Mouse (Mus musculus): ENCODE data around the gene Palm. TPM values are rescaled to one million over a fixed set of nuclear protein-coding genes. Genes with fewer than 3 reads are reported as not detected.
A peak's percentile ranks its signal among the peaks of the same experiment; 100 is the strongest.

The Palm gene
- polyA plus RNA-seq, 1 experiment from 2014 or later: 78.0 TPM

DNA sequence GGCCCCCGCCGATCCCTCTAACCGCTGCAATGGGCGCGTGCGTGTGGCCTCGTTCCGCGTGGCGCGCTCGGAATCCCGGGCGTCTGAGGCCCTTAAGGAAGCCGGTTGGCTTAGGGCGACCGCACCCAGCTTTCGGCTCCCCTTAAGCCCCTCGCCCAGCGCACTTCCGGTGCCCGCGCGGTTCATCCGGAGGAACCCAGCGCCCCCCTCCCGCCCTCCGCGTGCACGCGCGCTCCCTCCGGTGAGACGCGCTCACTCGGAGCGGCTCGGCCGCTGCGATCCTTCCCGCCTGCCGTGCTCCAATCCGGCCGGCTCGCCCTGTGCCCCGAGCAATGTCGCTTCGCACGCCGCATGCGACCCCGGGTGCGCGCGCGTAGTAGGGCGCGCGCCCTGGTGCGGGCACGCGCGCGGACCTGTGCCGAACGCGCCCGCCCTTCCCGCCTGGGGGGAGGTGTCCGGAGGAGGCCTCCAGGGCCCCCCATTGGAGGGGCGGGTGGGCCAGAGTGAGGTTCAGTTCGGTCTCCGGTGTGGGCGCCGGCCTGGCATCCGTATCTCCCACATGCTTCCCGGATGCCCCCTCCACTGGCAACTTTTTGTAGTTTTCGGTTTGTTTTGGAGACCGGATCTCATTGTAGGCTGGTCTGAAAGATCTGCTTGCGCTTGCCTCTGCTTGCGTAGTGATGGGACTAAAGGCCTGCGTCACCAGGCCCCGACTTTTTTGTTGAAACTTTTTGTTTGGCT is 61.6 kb downstream of the Palm start:
- Histone ChIP-seq H3K9ac (replicated peaks; ENCODE audit: low read depth, low read length) (peak overlapping the region; percentile 98), H3K27me3 (ENCODE audit: control insufficient read depth, insufficient read depth, low read length) (no peaks in the 10 kb centered on the region), H3K9me3 (ENCODE audit: control insufficient read depth, low read depth, low read length) (no peaks in the 10 kb centered on the region), H3K4me3 (ENCODE audit: low read depth, low read length) (peak overlapping the region; percentile 99), H3K4me1 (ENCODE audit: control insufficient read depth, insufficient read depth, low read length) (peaks cover 50% of the 10 kb centered on the region), H3K27ac (ENCODE audit: low read length) (peak overlapping the region; percentile 99), H3K4me2 (replicated peaks; ENCODE audit: low read depth, low read length) (peak overlapping the region; percentile 84), H3K36me3 (ENCODE audit: control insufficient read depth, insufficient read depth, low read length) (peaks cover 35% of the 10 kb centered on the region)
- peak; percentile 8; the same call in 1 of the 2 replicates for ATAC-seq (ENCODE audit: insufficient number of reproducible peaks, insufficient read depth, low FRiP score, low read depth)
- WGBS: under 1% methylated on average over 74 of the region's 83 CpGs

DNA sequence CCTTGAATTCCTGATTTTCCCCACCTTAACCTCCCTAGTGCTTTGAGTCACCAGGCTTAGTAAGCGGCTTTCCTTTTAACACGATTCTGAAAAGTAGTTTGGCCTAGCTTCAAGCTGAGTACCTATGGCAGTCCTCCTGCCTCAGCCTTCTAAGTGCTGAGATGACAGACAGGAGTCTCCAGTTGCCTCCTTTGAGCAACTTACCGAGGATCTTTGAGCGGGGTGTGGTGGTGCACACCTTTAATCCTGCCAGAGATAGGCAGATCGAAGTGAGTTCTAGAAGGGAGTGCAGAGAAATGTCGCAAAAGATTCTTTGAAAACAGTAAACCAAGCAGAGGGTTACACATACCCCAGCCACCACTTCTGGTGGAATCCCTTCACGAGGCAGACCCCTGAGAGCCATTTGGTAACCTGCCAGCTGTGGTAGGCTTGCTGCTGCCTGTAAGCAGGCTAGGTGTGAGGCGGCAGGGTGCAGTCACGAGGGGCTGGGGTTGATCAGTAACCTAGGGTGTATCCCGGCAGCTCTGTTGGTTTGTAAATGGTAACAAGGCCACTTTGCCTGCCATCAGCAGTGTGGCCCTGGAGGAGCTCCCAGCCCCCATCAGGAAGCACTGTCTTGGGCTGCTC is 62.3 kb downstream of the Palm start:
- no peak for ATAC-seq (ENCODE audit: insufficient number of reproducible peaks, insufficient read depth, low FRiP score, low read depth)
- Histone ChIP-seq H3K4me2 (replicated peaks; ENCODE audit: low read depth, low read length) (peak overlapping the region; percentile 84), H3K4me3 (ENCODE audit: low read depth, low read length) (peak overlapping the region; percentile 99), H3K9ac (replicated peaks; ENCODE audit: low read depth, low read length) (peak overlapping the region; percentile 98), H3K27me3 (ENCODE audit: control insufficient read depth, insufficient read depth, low read length) (no peaks in the 10 kb centered on the region), H3K9me3 (ENCODE audit: control insufficient read depth, low read depth, low read length) (no peaks in the 10 kb centered on the region), H3K4me1 (ENCODE audit: control insufficient read depth, insufficient read depth, low read length) (peaks cover 45% of the 10 kb centered on the region), H3K27ac (ENCODE audit: low read length) (peak overlapping the region; percentile 99), H3K36me3 (ENCODE audit: control insufficient read depth, insufficient read depth, low read length) (peaks cover 42% of the 10 kb centered on the region)
- under 1% methylated on average over 10 of the region's 10 CpGs for WGBS

DNA sequence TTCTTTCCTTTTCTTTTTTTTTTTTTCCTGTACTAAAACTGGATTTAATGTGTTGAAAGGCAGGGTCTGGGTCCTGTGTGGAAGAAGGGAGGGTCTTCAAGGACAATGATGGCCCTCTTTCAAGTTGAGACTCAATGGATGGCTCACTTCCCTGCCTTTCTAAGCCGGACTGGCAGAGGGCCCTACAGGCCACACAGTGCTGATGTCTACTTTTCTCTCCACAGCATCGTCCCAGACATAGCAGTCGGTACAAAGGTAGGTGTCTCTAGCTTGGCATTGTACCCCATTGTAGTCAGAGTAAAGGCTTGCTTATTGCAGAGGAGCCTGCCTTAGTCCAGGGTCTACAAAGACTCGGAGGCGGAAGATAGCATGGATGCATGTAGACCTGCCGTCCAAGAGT is 62.9 kb downstream of the Palm start:
- Histone ChIP-seq H3K9ac (replicated peaks; ENCODE audit: low read depth, low read length) (peak overlapping the region; percentile 98), H3K4me1 (ENCODE audit: control insufficient read depth, insufficient read depth, low read length) (peaks cover 45% of the 10 kb centered on the region), H3K9me3 (ENCODE audit: control insufficient read depth, low read depth, low read length) (no peaks in the 10 kb centered on the region), H3K36me3 (ENCODE audit: control insufficient read depth, insufficient read depth, low read length) (peaks cover 48% of the 10 kb centered on the region), H3K27me3 (ENCODE audit: control insufficient read depth, insufficient read depth, low read length) (no peaks in the 10 kb centered on the region), H3K27ac (ENCODE audit: low read length) (peak overlapping the region; percentile 99; the same call in 1 of the 2 replicates), H3K4me3 (ENCODE audit: low read depth, low read length) (peak overlapping the region; percentile 99), H3K4me2 (replicated peaks; ENCODE audit: low read depth, low read length) (peak overlapping the region; percentile 84)
- ATAC-seq (ENCODE audit: insufficient number of reproducible peaks, insufficient read depth, low FRiP score, low read depth): no peak
- 26% methylated on average over 6 of the region's 6 CpGs for WGBS

DNA sequence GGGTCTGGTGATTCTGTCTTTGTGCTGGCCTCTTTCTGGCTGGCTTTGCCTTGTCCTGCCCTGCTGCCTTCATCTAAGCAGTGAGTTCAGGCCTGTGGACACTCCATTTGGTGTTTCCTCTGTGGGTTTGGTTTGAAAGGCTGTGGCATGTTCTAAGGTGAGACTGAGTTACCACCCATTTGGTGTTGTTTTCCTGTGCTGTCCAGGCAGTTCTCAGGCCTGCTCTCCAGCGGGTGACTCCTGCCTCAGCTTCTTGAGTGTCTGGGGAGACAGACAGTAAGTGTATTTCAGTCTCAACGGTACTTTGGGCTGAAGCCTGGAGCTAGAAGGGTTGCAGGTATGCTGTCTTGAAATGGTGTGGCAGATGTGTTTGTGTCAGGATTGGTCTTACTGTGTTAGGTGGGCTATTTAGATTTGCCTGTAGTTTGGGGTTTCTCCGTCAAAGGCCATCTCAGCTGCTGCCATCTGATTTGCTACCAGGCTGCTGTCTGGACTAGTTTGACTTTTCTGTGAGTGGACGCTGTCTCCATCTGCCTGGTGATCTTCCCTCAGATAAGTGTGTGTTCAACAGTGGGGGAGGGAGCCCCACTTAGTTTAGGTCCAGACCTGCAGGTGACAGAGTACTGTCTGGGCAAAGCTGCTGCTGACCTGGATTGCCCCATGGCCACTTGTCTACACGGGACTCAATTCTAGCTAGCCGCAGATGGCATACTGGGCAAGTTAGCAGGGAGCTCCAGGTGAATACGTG is 63.5 kb downstream of the Palm start:
- Histone ChIP-seq H3K9me3 (ENCODE audit: control insufficient read depth, low read depth, low read length) (no peaks in the 10 kb centered on the region), H3K27me3 (ENCODE audit: control insufficient read depth, insufficient read depth, low read length) (no peaks in the 10 kb centered on the region), H3K27ac (ENCODE audit: low read length) (peak overlapping the region; percentile 81), H3K36me3 (ENCODE audit: control insufficient read depth, insufficient read depth, low read length) (peaks cover 54% of the 10 kb centered on the region), H3K9ac (replicated peaks; ENCODE audit: low read depth, low read length) (peak overlapping the region; percentile 98), H3K4me2 (replicated peaks; ENCODE audit: low read depth, low read length) (peak overlapping the region; percentile 84), H3K4me1 (ENCODE audit: control insufficient read depth, insufficient read depth, low read length) (peaks cover 40% of the 10 kb centered on the region), H3K4me3 (ENCODE audit: low read depth, low read length) (peak overlapping the region; percentile 99)
- no peak for ATAC-seq (ENCODE audit: insufficient number of reproducible peaks, insufficient read depth, low FRiP score, low read depth)
- WGBS: 27% methylated on average over 7 of the region's 7 CpGs

DNA sequence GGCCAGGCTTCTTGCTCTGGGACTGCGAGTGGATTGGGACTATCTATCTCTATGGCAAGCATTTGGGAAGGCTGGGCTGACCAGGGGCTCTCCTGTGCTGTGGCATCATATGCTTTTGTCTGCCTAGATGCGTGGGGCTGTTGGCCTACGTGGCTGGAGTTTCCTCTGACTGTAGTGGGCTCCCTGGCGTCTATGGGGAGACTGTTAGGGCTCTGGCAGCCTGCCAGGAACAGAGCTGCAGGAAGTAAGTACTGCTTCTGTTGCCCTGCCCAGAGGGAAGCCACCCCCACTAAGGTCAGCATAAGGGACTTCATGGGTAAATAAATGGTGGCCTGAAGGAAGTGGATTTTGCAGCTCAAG is 64.1 kb downstream of the Palm start:
- Histone ChIP-seq H3K36me3 (ENCODE audit: control insufficient read depth, insufficient read depth, low read length) (peaks cover 59% of the 10 kb centered on the region), H3K4me3 (ENCODE audit: low read depth, low read length) (peak overlapping the region; percentile 99), H3K4me2 (replicated peaks; ENCODE audit: low read depth, low read length) (peak overlapping the region; percentile 84), H3K9me3 (ENCODE audit: control insufficient read depth, low read depth, low read length) (no peaks in the 10 kb centered on the region), H3K27ac (ENCODE audit: low read length) (peak overlapping the region; percentile 81), H3K27me3 (ENCODE audit: control insufficient read depth, insufficient read depth, low read length) (no peaks in the 10 kb centered on the region), H3K4me1 (ENCODE audit: control insufficient read depth, insufficient read depth, low read length) (peaks cover 35% of the 10 kb centered on the region), H3K9ac (replicated peaks; ENCODE audit: low read depth, low read length) (peak overlapping the region; percentile 98)
- no peak for ATAC-seq (ENCODE audit: insufficient number of reproducible peaks, insufficient read depth, low FRiP score, low read depth)
- WGBS: 9% methylated on average over 4 of the region's 4 CpGs

DNA sequence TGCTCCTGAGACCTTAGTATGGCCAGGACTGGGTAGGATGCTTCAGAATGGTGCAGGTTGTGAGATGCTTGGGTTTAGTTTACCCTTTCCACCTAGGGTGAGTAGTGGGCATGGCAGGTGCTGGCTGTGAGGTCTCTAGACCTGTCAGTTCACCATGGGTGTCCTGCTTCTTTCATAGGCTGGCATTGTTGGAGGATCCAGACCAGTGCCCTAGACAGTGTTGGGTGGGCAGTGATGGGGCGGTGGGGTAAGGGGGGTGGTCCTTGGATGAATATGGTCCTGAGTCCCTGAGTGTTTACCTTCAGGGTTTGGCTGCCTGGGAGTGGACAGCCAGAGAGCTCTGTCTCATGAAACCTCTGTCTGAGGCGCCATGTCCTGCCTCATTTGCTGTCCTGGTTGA is 64.5 kb downstream of the Palm start:
- Histone ChIP-seq H3K36me3 (ENCODE audit: control insufficient read depth, insufficient read depth, low read length) (peaks cover 64% of the 10 kb centered on the region), H3K9ac (replicated peaks; ENCODE audit: low read depth, low read length) (no peak overlapping the region), H3K27ac (ENCODE audit: low read length) (peak overlapping the region; percentile 81; the same call in 1 of the 2 replicates), H3K9me3 (ENCODE audit: control insufficient read depth, low read depth, low read length) (no peaks in the 10 kb centered on the region), H3K4me1 (ENCODE audit: control insufficient read depth, insufficient read depth, low read length) (peaks cover 32% of the 10 kb centered on the region), H3K27me3 (ENCODE audit: control insufficient read depth, insufficient read depth, low read length) (no peaks in the 10 kb centered on the region), H3K4me3 (ENCODE audit: low read depth, low read length) (peak overlapping the region; percentile 99), H3K4me2 (replicated peaks; ENCODE audit: low read depth, low read length) (peak overlapping the region; percentile 84)
- 57% methylated on average over 2 of the region's 2 CpGs for WGBS
- no peak for ATAC-seq (ENCODE audit: insufficient number of reproducible peaks, insufficient read depth, low FRiP score, low read depth)

DNA sequence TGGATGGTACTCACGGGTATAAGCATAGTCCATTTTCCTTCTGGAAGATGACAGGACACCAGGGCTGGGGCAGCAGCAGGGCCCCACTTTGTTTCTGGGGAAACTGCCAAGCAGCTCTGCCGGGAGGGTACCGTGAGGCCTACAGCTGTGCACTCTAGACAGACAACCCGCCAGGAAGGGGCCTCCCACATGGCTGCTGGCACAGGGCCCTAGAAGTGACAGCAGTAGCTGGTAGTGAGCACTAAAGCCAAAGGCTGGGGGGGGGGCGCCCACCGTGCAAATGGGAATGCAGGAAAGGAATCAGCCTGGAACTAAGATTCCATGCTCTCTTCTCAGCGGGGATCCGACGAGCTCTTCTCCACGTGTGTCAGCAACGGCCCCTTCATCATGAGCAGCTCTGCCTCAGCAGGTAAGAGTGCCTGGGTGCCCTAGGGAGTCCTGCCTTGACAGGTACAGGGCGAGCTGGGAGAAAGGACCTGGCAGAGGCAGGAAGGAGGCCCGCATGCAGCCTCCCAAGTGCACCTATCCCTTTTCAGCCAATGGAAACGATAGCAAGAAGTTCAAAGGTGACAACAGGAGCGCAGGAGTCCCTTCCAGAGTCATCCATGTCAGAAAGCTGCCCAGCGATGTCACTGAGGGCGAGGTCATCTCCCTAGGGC is 65.2 kb downstream of the Palm start:
- Histone ChIP-seq H3K4me3 (ENCODE audit: low read depth, low read length) (peak overlapping the region; percentile 99), H3K9me3 (ENCODE audit: control insufficient read depth, low read depth, low read length) (no peaks in the 10 kb centered on the region), H3K36me3 (ENCODE audit: control insufficient read depth, insufficient read depth, low read length) (peaks cover 70% of the 10 kb centered on the region), H3K27ac (ENCODE audit: low read length) (peak overlapping the region; percentile 81; the same call in 1 of the 2 replicates), H3K4me2 (replicated peaks; ENCODE audit: low read depth, low read length) (peak overlapping the region; percentile 84), H3K9ac (replicated peaks; ENCODE audit: low read depth, low read length) (0 out of 2 replicates have a peak overlapping the region, but pooled peaks have one; percentile 6), H3K27me3 (ENCODE audit: control insufficient read depth, insufficient read depth, low read length) (no peaks in the 10 kb centered on the region), H3K4me1 (ENCODE audit: control insufficient read depth, insufficient read depth, low read length) (peaks cover 30% of the 10 kb centered on the region)
- ATAC-seq (ENCODE audit: insufficient number of reproducible peaks, insufficient read depth, low FRiP score, low read depth): no peak
- 44% methylated on average over 17 of the region's 17 CpGs for WGBS

DNA sequence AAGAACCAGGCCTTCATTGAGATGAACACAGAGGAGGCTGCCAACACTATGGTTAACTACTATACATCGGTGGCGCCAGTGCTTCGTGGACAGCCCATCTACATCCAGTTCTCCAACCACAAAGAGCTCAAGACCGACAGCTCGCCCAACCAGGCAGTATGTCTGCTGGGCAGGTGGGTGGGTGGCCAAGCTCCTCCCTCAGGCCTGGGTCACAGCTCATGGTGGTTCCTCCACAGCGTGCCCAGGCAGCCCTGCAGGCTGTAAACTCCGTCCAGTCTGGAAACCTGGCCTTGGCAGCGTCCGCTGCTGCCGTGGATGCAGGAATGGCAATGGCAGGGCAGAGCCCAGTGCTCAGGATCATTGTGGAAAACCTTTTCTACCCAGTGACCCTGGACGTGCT is 65.7 kb downstream of the Palm start:
- WGBS: 78% methylated on average over 11 of the region's 11 CpGs
- no peak for ATAC-seq (ENCODE audit: insufficient number of reproducible peaks, insufficient read depth, low FRiP score, low read depth)
- Histone ChIP-seq H3K4me3 (ENCODE audit: low read depth, low read length) (no peak overlapping the region), H3K4me2 (replicated peaks; ENCODE audit: low read depth, low read length) (no peak overlapping the region), H3K36me3 (ENCODE audit: control insufficient read depth, insufficient read depth, low read length) (peaks cover 73% of the 10 kb centered on the region), H3K4me1 (ENCODE audit: control insufficient read depth, insufficient read depth, low read length) (peaks cover 30% of the 10 kb centered on the region), H3K27ac (ENCODE audit: low read length) (no peak overlapping the region), H3K9ac (replicated peaks; ENCODE audit: low read depth, low read length) (no peak overlapping the region), H3K9me3 (ENCODE audit: control insufficient read depth, low read depth, low read length) (no peaks in the 10 kb centered on the region), H3K27me3 (ENCODE audit: control insufficient read depth, insufficient read depth, low read length) (no peaks in the 10 kb centered on the region)

Measured in stomach, embryonic 14.5 days (tissue).